Mouse (Mus musculus) myocyte (in vitro differentiated cells): ENCODE measurements around the gene Mroh3.

ENCODE experiments used
- E2F4 ChIP-seq: IDR thresholded peaks from one replicate; pipeline ENCODE4 v1.6.1; 2011; ENCODE audit warnings: mild to moderate bottlenecking, control low read depth, moderate library complexity; ENCODE audit not compliant: insufficient read depth
- POLR2A ChIP-seq: IDR thresholded peaks from one replicate; pipeline ENCODE4 v1.6.1; 2011; ENCODE audit warnings: low read depth, mild to moderate bottlenecking, control low read depth, moderate library complexity; ENCODE audit not compliant: insufficient read length

GRCm38 (mm10) chr1:136178741-136179140 is 33.9 kb downstream of the Mroh3 start:
- TF ChIP-seq POLR2A (no peak), E2F4 (no peak)
